Mouse (Mus musculus): ENCODE results near the gene Leng9. TPM values are rescaled to one million over a fixed set of nuclear protein-coding genes. Genes with fewer than 3 reads are reported as not detected.

The Leng9 gene
- polyA plus RNA-seq, 1 experiment from 2014 or later: 7.4 TPM

DNA sequence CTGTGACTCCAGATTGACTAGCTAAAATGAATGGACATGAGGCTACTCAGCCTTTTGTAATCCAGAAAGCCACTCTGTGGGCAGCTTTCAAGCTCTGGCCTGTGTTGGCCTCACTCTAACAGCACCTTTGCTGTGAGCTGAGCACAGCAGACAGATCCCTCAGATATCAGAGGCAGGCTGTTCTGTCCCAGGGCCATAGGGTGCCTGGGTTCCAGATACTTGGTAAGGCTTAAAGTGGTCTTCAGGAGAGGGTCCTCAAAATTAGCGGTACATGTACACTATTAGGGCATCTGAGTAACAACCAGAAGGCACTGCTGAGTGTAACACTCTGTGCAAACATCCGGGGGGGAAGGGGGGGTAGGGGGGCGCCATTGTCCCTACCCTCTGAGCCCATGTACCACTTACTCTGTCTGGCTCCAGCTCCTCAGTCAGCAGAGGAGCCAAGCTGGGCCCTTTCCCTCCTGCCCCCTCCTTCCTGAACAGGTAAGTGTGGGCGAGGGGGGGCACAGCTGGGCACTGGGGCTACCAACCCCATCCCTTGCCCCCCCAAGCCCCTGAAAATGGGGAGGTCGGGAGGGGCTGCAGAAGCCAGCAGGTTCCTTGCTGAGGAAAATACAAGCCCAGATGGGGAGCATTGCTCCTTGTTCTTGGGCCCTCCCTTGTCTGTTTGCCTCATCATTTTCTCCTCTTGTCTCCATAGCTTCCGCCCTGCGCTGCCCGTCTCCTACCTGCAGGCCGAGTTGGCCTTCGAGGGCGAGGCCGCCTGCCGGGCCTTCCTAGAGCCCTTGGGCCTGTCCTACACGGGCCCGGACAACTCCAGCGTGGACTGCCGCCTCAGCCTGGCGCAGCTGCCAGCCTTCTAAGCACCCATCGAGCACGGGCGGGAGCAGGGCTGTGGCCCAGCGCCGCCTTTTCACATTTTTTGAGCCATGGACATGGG is 3.7 kb downstream of the Leng9 start:
- H3K9ac ChIP-seq (ENCODE audit: low read length): no peak overlapping the region

GRCm38 (mm10) chr7:4145552-4146190 is 4.5 kb downstream of the Leng9 start:
- WGBS: 66% methylated on average over 6 of the region's 6 CpGs
- Histone ChIP-seq H3K4me1 (replicated peaks; ENCODE audit: control insufficient read depth, insufficient read depth) (peaks cover 3% of the 10 kb centered on the region; the same call in 1 of the 2 replicates), H3K9me3 (ENCODE audit: control insufficient read depth, low read length) (no peaks in the 10 kb centered on the region), H3K4me3 (ENCODE audit: low read depth, low read length) (no peak overlapping the region), H3K27me3 (ENCODE audit: control insufficient read depth, insufficient read depth, low read length) (no peaks in the 10 kb centered on the region), H3K36me3 (ENCODE audit: control insufficient read depth, insufficient read depth, low read length) (peaks cover 58% of the 10 kb centered on the region), H3K9ac (ENCODE audit: low read length) (no peak overlapping the region), H3K27ac (replicated peaks) (0 out of 2 replicates have a peak overlapping the region, but pooled peaks have one; percentile 40), H3K4me2 (replicated peaks; ENCODE audit: low read depth) (no peak overlapping the region)
- peak; percentile 64 for DNase-seq (ENCODE audit: low spot score)
- no peak for ATAC-seq (ENCODE audit: low FRiP score, low TSS enrichment)
- TF ChIP-seq CTCF (IDR thresholded peaks at IDR 0.05; ENCODE audit: low read depth): peak; percentile 88
- no peak for TF ChIP-seq EP300 (optimal IDR thresholded peaks at IDR 0.05)

More for the DNA sequence above, 3.7 kb downstream of the Leng9 start:
- H3K4me1 ChIP-seq (replicated peaks; ENCODE audit: control insufficient read depth, insufficient read depth): peaks cover 3% of the 10 kb centered on the region; the same call in 1 of the 2 replicates
- TF ChIP-seq EP300 (optimal IDR thresholded peaks at IDR 0.05) (no peak), CTCF (IDR thresholded peaks at IDR 0.05; ENCODE audit: low read depth) (no peak)
- no peaks in the 10 kb centered on the region for H3K9me3 ChIP-seq (ENCODE audit: control insufficient read depth, low read length)
- H3K27ac ChIP-seq (replicated peaks): peak overlapping the region; percentile 40; the same call in 1 of the 2 replicates
- 80% methylated on average over 23 of the region's 23 CpGs for WGBS
- H3K27me3 ChIP-seq (ENCODE audit: control insufficient read depth, insufficient read depth, low read length): no peaks in the 10 kb centered on the region
- H3K4me2 ChIP-seq (replicated peaks; ENCODE audit: low read depth): no peak overlapping the region
- peaks cover 50% of the 10 kb centered on the region for H3K36me3 ChIP-seq (ENCODE audit: control insufficient read depth, insufficient read depth, low read length)
- ATAC-seq (ENCODE audit: low FRiP score, low TSS enrichment): no peak
- H3K4me3 ChIP-seq (ENCODE audit: low read depth, low read length): no peak overlapping the region
- DNase-seq (ENCODE audit: low spot score): peak; percentile 25

DNA sequence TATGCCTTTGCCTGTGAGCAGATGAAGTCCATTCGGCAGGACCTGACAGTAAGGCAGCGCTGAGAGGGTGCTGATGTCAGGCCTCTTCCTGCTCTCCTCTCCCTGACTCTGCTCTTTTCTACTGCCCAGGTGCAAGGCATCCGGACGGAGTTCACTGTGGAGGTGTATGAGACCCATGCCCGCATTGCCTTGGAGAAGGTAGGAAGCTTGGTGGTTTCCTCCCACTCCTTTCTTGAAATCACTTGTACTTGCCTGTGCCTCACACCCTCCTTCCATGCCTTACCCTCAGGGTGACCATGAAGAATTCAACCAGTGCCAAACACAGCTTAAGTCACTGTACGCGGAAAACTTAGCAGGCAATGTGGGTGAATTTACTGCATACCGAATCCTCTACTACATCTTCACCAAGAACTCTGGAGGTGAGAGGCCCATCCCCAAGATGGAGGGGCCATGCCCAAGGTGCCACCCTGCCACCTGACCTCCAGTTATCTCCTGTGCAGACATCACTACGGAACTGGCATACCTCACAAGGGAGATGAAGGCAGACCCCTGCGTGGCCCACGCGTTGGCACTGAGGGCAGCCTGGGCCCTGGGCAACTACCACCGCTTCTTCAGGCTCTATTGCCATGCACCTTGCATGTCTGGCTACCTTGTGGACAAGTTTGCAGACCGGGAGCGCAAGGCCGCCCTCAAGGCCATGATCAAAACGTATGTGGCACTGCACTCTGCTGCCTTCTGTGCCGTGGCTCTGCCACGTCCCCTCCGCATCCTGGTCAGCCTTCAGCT is 5.2 kb downstream of the Leng9 start:
- no peak for ATAC-seq (ENCODE audit: low FRiP score, low TSS enrichment)
- no peak overlapping the region for H3K4me3 ChIP-seq (ENCODE audit: low read depth, low read length)
- no peak for TF ChIP-seq CTCF (IDR thresholded peaks at IDR 0.05; ENCODE audit: low read depth)
- no peak for TF ChIP-seq EP300 (optimal IDR thresholded peaks at IDR 0.05)
- 91% methylated on average over 20 of the region's 20 CpGs for WGBS
- DNase-seq (ENCODE audit: low spot score): no peak
- H3K9ac ChIP-seq (ENCODE audit: low read length): no peak overlapping the region
- H3K36me3 ChIP-seq (ENCODE audit: control insufficient read depth, insufficient read depth, low read length): peaks cover 63% of the 10 kb centered on the region
- no peaks in the 10 kb centered on the region for H3K27me3 ChIP-seq (ENCODE audit: control insufficient read depth, insufficient read depth, low read length)
- H3K4me1 ChIP-seq (replicated peaks; ENCODE audit: control insufficient read depth, insufficient read depth): peaks cover 3% of the 10 kb centered on the region; the same call in 1 of the 2 replicates
- H3K9me3 ChIP-seq (ENCODE audit: control insufficient read depth, low read length): no peaks in the 10 kb centered on the region
- H3K27ac ChIP-seq (replicated peaks): no peak overlapping the region
- no peak overlapping the region for H3K4me2 ChIP-seq (replicated peaks; ENCODE audit: low read depth)

GRCm38 (mm10) chr7:4144046-4144445 is 6.1 kb downstream of the Leng9 start:
- 93% methylated on average over 13 of the region's 13 CpGs for WGBS

DNA sequence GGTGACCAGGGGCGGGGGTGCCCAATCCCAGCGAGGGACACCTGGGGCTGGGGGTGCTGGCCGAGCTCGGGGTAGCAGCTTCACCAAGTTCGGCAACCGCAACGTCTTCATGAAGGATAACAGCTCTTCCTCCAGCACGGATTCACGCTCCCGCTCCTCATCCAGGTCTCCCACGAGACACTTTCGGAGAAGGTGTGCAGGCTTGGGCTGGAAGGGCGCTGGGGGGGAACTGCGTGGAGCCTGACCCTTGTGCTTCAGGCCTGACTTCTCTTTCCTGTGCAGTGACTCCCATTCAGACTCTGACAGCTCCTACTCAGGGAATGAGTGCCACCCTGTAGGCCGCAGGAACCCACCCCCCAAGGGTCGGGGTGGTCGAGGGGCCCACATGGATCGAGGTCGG is 6.7 kb downstream of the Leng9 start:
- Histone ChIP-seq H3K27ac (replicated peaks) (no peak overlapping the region), H3K36me3 (ENCODE audit: control insufficient read depth, insufficient read depth, low read length) (peaks cover 72% of the 10 kb centered on the region), H3K9me3 (ENCODE audit: control insufficient read depth, low read length) (no peaks in the 10 kb centered on the region), H3K4me1 (replicated peaks; ENCODE audit: control insufficient read depth, insufficient read depth) (peaks cover 1% of the 10 kb centered on the region; the same call in 1 of the 2 replicates), H3K4me2 (replicated peaks; ENCODE audit: low read depth) (no peak overlapping the region), H3K4me3 (ENCODE audit: low read depth, low read length) (no peak overlapping the region), H3K9ac (ENCODE audit: low read length) (no peak overlapping the region), H3K27me3 (ENCODE audit: control insufficient read depth, insufficient read depth, low read length) (no peaks in the 10 kb centered on the region)
- TF ChIP-seq EP300 (optimal IDR thresholded peaks at IDR 0.05) (no peak), CTCF (IDR thresholded peaks at IDR 0.05; ENCODE audit: low read depth) (no peak)
- DNase-seq (ENCODE audit: low spot score) (no peak), ATAC-seq (ENCODE audit: low FRiP score, low TSS enrichment) (no peak)
- 95% methylated on average over 19 of the region's 19 CpGs for WGBS

More at GRCm38 (mm10) chr7:4144046-4144445, 6.1 kb downstream of the Leng9 start:
- TF ChIP-seq CTCF (IDR thresholded peaks at IDR 0.05; ENCODE audit: low read depth): no peak
- no peak for TF ChIP-seq EP300 (optimal IDR thresholded peaks at IDR 0.05)
- Histone ChIP-seq H3K27me3 (ENCODE audit: control insufficient read depth, insufficient read depth, low read length) (no peaks in the 10 kb centered on the region), H3K4me3 (ENCODE audit: low read depth, low read length) (no peak overlapping the region), H3K9ac (ENCODE audit: low read length) (no peak overlapping the region), H3K36me3 (ENCODE audit: control insufficient read depth, insufficient read depth, low read length) (peaks cover 72% of the 10 kb centered on the region), H3K4me2 (replicated peaks; ENCODE audit: low read depth) (no peak overlapping the region), H3K27ac (replicated peaks) (no peak overlapping the region), H3K9me3 (ENCODE audit: control insufficient read depth, low read length) (no peaks in the 10 kb centered on the region), H3K4me1 (replicated peaks; ENCODE audit: control insufficient read depth, insufficient read depth) (peaks cover 3% of the 10 kb centered on the region; the same call in 1 of the 2 replicates)
- ATAC-seq (ENCODE audit: low FRiP score, low TSS enrichment): no peak
- no peak for DNase-seq (ENCODE audit: low spot score)
